ENCODE assay signal across 8 mouse cellular contexts in the genomic region with DNA sequence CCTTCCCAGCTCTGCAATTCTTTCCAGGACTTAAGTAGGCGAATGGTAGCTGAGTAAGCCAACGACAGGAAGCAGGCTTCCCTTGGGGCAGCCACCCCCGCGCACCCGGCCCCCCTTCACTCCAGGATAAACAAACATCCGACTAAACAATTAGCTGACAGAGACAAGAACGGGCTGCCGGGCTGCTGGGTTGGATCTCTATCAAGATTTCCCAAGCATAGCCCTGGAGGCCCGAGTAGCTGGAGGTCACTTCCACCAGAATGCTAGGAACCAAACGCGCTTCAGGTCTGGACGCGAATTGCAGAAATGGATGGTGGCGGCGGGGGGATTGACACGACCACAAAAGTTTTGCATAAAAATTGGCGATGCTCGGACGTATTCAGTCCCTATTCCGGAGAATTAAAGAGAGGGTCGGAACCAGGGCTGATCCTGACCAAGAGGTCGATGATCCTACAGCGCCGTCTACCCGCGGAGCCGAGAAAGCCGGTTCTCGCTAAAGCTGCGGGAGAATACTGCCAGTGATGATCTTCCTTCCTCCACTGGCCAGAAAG. TPM values are rescaled to one million over a fixed set of nuclear protein-coding genes. Genes with fewer than 3 reads are reported as not detected.
DNase-seq lines count a peak whose midpoint lies in the region; ATAC-seq and TF ChIP-seq lines count a peak whose summit lies in the region.

No protein-coding gene starts in this region.

- peak overlapping the region; percentile 75 for H3K27ac ChIP-seq in intestine, embryonic 15.5 days
- H3K27ac ChIP-seq in midbrain, postnatal 0 days (ENCODE audit: low read depth, low read length) = no peak overlapping the region
- H3K27ac ChIP-seq in stomach, postnatal 0 days (replicated peaks) = peak overlapping the region; percentile 18; the same call in 1 of the 2 replicates

- no peaks in the 10 kb centered on the region for H3K9me3 ChIP-seq in intestine, embryonic 15.5 days
- H3K9me3 ChIP-seq in midbrain, postnatal 0 days (ENCODE audit: low read length) = no peaks in the 10 kb centered on the region
- no peaks in the 10 kb centered on the region for H3K9me3 ChIP-seq in stomach, postnatal 0 days (ENCODE audit: control insufficient read depth, low read length)

- intact Hi-C loops in gastrocnemius, postnatal 36 days (cut with DNase I) = loop anchor here (1.0 to 10.0 kb wide), 4 partner anchors 111 to 324 kb away; no protein-coding TSS in a partner anchor

- no peaks in the 10 kb centered on the region for H3K36me3 ChIP-seq in intestine, embryonic 15.5 days
- no peaks in the 10 kb centered on the region for H3K36me3 ChIP-seq in midbrain, postnatal 0 days (ENCODE audit: insufficient read depth, low read length)
- no peaks in the 10 kb centered on the region for H3K36me3 ChIP-seq in stomach, postnatal 0 days (ENCODE audit: control insufficient read depth, insufficient read depth, low read length)

- peak; percentile 28 to 46 for DNase-seq in frontal cortex, postnatal 25 days (ENCODE audit: low spot score in 2 of 2)
- peak; percentile 36 to 73 for DNase-seq in cerebellum, postnatal 4 days (ENCODE audit: low spot score in 2 of 2)
- peak; percentile 72 to 76 for DNase-seq in gastrocnemius, postnatal 36 days
- DNase-seq in liver = peak; percentile 62
- DNase-seq in midbrain, postnatal 0 days (ENCODE audit: low spot score) = peak; percentile 72
- DNase-seq in stomach, postnatal 0 days (ENCODE audit: low spot score) = peak; percentile 71

- peak overlapping the region; percentile 10; the same call in 1 of the 2 replicates for H3K4me3 ChIP-seq in intestine, embryonic 15.5 days (replicated peaks)
- H3K4me3 ChIP-seq in midbrain, postnatal 0 days (ENCODE audit: low read depth, low read length) = peak overlapping the region; percentile 21; the same call in 1 of the 2 replicates
- peak overlapping the region; percentile 24 for H3K4me3 ChIP-seq in stomach, postnatal 0 days (ENCODE audit: low read depth, low read length)

- TF ChIP-seq EP300 in stomach, postnatal 0 days (optimal IDR thresholded peaks at IDR 0.05) = no peak

- peaks cover 4% of the 10 kb centered on the region for H3K4me1 ChIP-seq in intestine, embryonic 15.5 days (replicated peaks)
- H3K4me1 ChIP-seq in midbrain, postnatal 0 days (ENCODE audit: insufficient read depth, low read length) = 0 out of 2 replicates have a peak, but pooled peaks cover 2% of the 10 kb centered on the region
- no peaks in the 10 kb centered on the region for H3K4me1 ChIP-seq in stomach, postnatal 0 days (replicated peaks; ENCODE audit: control insufficient read depth, insufficient read depth)

- ATAC-seq in frontal cortex, adult (ENCODE audit: low TSS enrichment) = no peak
- no peak for ATAC-seq in intestine, embryonic 15.5 days
- ATAC-seq in midbrain, postnatal 0 days (ENCODE audit: low FRiP score) = no peak
- no peak for ATAC-seq in stomach, postnatal 0 days (ENCODE audit: low FRiP score, low TSS enrichment)

- TF ChIP-seq CTCF in midbrain, postnatal 0 days (IDR thresholded peaks at IDR 0.05) = peak; percentile 78
- peak; percentile 81 for TF ChIP-seq CTCF in stomach, postnatal 0 days (IDR thresholded peaks at IDR 0.05; ENCODE audit: low read depth)

- WGBS in intestine, embryonic 15.5 days = 2% methylated on average over 30 of the region's 30 CpGs
- WGBS in midbrain, postnatal 0 days = under 1% methylated on average over 30 of the region's 30 CpGs
- WGBS in stomach, postnatal 0 days = 2% methylated on average over 30 of the region's 30 CpGs

- H3K4me2 ChIP-seq in intestine, embryonic 15.5 days (replicated peaks) = peak overlapping the region; percentile 55
- H3K4me2 ChIP-seq in midbrain, postnatal 0 days (ENCODE audit: low read depth, low read length, poor library complexity, severe bottlenecking) = peak overlapping the region; percentile 40
- H3K4me2 ChIP-seq in stomach, postnatal 0 days (replicated peaks; ENCODE audit: low read depth) = peak overlapping the region; percentile 46

- H3K27me3 ChIP-seq in intestine, embryonic 15.5 days (replicated peaks) = no peaks in the 10 kb centered on the region; the same call in 1 of the 2 replicates
- no peaks in the 10 kb centered on the region for H3K27me3 ChIP-seq in midbrain, postnatal 0 days (ENCODE audit: insufficient read depth, low read length)
- no peaks in the 10 kb centered on the region for H3K27me3 ChIP-seq in stomach, postnatal 0 days (ENCODE audit: control insufficient read depth, insufficient read depth, low read length)

- H3K9ac ChIP-seq in intestine, embryonic 15.5 days = peak overlapping the region; percentile 8; the same call in 1 of the 2 replicates
- no peak overlapping the region for H3K9ac ChIP-seq in midbrain, postnatal 0 days (replicated peaks; ENCODE audit: low read length, poor library complexity, severe bottlenecking)
- peak overlapping the region; percentile 35; the same call in 1 of the 2 replicates for H3K9ac ChIP-seq in stomach, postnatal 0 days (ENCODE audit: low read length)

RNA-seq across cellular contexts. Expression of gene Arhgap35, which starts 3.9 kb away (rescaled TPM):
- total RNA-seq in gastrocnemius, postnatal 36 days (2021) = 10 to 100 TPM; 16.1 to 16.3 TPM
- 10.7 and 11.4 TPM in 2 replicates for polyA plus RNA-seq in intestine, embryonic 15.5 days (2015; fragmentation: Nextera tagmentation; extraction: Ambion mirVana)
- 157 and 177 TPM in 2 replicates for total RNA-seq in midbrain, postnatal 0 days (2014; rRNA removed)
- polyA plus RNA-seq in midbrain, postnatal 0 days (2015; fragmentation: Nextera tagmentation; extraction: Ambion mirVana) = 25.3 and 26.9 TPM in 2 replicates
- 3.8 and 4.1 TPM in 2 replicates for polyA plus RNA-seq in stomach, postnatal 0 days (2015; fragmentation: Nextera tagmentation; extraction: Ambion mirVana)

RNA-seq across cellular contexts. Expression of gene Ceacam15, which starts 56.8 kb away (rescaled TPM):
- total RNA-seq in gastrocnemius, postnatal 36 days (2021) = not detected
- polyA plus RNA-seq in intestine, embryonic 15.5 days (2015; fragmentation: Nextera tagmentation; extraction: Ambion mirVana) = not detected in 2 replicates
- not detected in 2 replicates for total RNA-seq in midbrain, postnatal 0 days (2014; rRNA removed)
- not detected in 2 replicates for polyA plus RNA-seq in midbrain, postnatal 0 days (2015; fragmentation: Nextera tagmentation; extraction: Ambion mirVana)
- polyA plus RNA-seq in stomach, postnatal 0 days (2015; fragmentation: Nextera tagmentation; extraction: Ambion mirVana) = not detected in 2 replicates
